Mouse (Mus musculus): ENCODE data around the gene Shroom3.
"Not testable (repeated sequence)": the region's sequence is repeated elsewhere in the genome, so short reads cannot be mapped to it uniquely, and the experiment has no call there.

The Shroom3 gene

GRCm38 (mm10) chr5:92887501-92887900 lies 204.3 kb downstream of the Shroom3 start:
- no peak for DNase-seq (ENCODE audit: low read depth in 1 of 2, low spot score in 2 of 2)

- no peak for DNase-seq (ENCODE audit: low read depth in 1 of 2, low spot score in 2 of 2)
Measured at GRCm38 (mm10) chr5:92888628-92889241, 205.5 kb downstream of the Shroom3 start.

- DNase-seq (ENCODE audit: low read depth in 1 of 2, low spot score in 2 of 2), result no peak
Measured at GRCm38 (mm10) chr5:92890902-92891301, 207.7 kb downstream of the Shroom3 start.

GRCm38 (mm10) chr5:92893284-92893683 lies 210.0 kb downstream of the Shroom3 start:
- DNase-seq (ENCODE audit: low read depth in 1 of 2, low spot score in 2 of 2), result no peak

- no peak for DNase-seq (ENCODE audit: low read depth in 1 of 2, low spot score in 2 of 2)
Measured at GRCm38 (mm10) chr5:92893711-92894110, 210.5 kb downstream of the Shroom3 start.

GRCm38 (mm10) chr5:92895877-92896276 lies 212.6 kb downstream of the Shroom3 start:
- DNase-seq (ENCODE audit: low read depth in 1 of 2, low spot score in 2 of 2), result no peak

- DNase-seq (ENCODE audit: low read depth in 1 of 2, low spot score in 2 of 2), result no peak
Measured at GRCm38 (mm10) chr5:92896725-92897280, 213.6 kb downstream of the Shroom3 start.

GRCm38 (mm10) chr5:92897766-92898745 lies 214.8 kb downstream of the Shroom3 start:
- no peak for DNase-seq (ENCODE audit: low read depth in 1 of 2, low spot score in 2 of 2)

- DNase-seq (ENCODE audit: low read depth in 1 of 2, low spot score in 2 of 2), result no peak
Measured at GRCm38 (mm10) chr5:92900470-92900869, 217.2 kb downstream of the Shroom3 start.

GRCm38 (mm10) chr5:92901870-92902269 lies 218.6 kb downstream of the Shroom3 start:
- DNase-seq (ENCODE audit: low read depth in 1 of 2, low spot score in 2 of 2), result no peak

GRCm38 (mm10) chr5:92905146-92905545 lies 221.9 kb downstream of the Shroom3 start:
- no peak for DNase-seq (ENCODE audit: low read depth in 1 of 2, low spot score in 2 of 2)

- no peak for DNase-seq (ENCODE audit: low read depth in 1 of 2, low spot score in 2 of 2)
Measured at GRCm38 (mm10) chr5:92905594-92906008, 222.4 kb downstream of the Shroom3 start.

- no peak for DNase-seq (ENCODE audit: low read depth in 1 of 2, low spot score in 2 of 2)
Measured at GRCm38 (mm10) chr5:92908227-92908626, 225.0 kb downstream of the Shroom3 start.

- no peak for DNase-seq (ENCODE audit: low read depth in 1 of 2, low spot score in 2 of 2)
Measured at GRCm38 (mm10) chr5:92910838-92911237, 227.6 kb downstream of the Shroom3 start.

- DNase-seq (ENCODE audit: low read depth in 1 of 2, low spot score in 2 of 2), result no peak
Measured at GRCm38 (mm10) chr5:92915421-92915820, 232.2 kb downstream of the Shroom3 start.

- DNase-seq (ENCODE audit: low read depth in 1 of 2, low spot score in 2 of 2), result no peak
Measured at GRCm38 (mm10) chr5:92917755-92918154, 234.5 kb downstream of the Shroom3 start.

GRCm38 (mm10) chr5:92918170-92918569 lies 234.9 kb downstream of the Shroom3 start:
- DNase-seq (ENCODE audit: low read depth in 1 of 2, low spot score in 2 of 2), result no peak

- no peak for DNase-seq (ENCODE audit: low read depth in 1 of 2, low spot score in 2 of 2)
Measured at GRCm38 (mm10) chr5:92918866-92919265, 235.6 kb downstream of the Shroom3 start.

GRCm38 (mm10) chr5:92919390-92919789 lies 236.2 kb downstream of the Shroom3 start:
- no peak for DNase-seq (ENCODE audit: low read depth in 1 of 2, low spot score in 2 of 2)

- no peak for DNase-seq (ENCODE audit: low read depth in 1 of 2, low spot score in 2 of 2)
Measured at GRCm38 (mm10) chr5:92920984-92921383, 237.7 kb downstream of the Shroom3 start.

GRCm38 (mm10) chr5:92921728-92922127 lies 238.5 kb downstream of the Shroom3 start:
- DNase-seq (ENCODE audit: low read depth in 1 of 2, low spot score in 2 of 2), result no peak

GRCm38 (mm10) chr5:92922981-92923380 lies 239.7 kb downstream of the Shroom3 start:
- DNase-seq (ENCODE audit: low read depth in 1 of 2, low spot score in 2 of 2), result not testable (repeated sequence)
